Mouse (Mus musculus): ENCODE data around the gene Olfr1349. TPM values are rescaled to one million over a fixed set of nuclear protein-coding genes. Genes with fewer than 3 reads are reported as not detected.
"Not testable (repeated sequence)": the region's sequence is repeated elsewhere in the genome, so short reads cannot be mapped to it uniquely, and the experiment has no call there.

Olfr1349 gene
- polyA plus RNA-seq (2015; fragmentation: Nextera tagmentation; extraction: Ambion mirVana) = not detected in 2 replicates

- Histone ChIP-seq H3K4me1 (ENCODE audit: control insufficient read depth, insufficient read depth, low read length) (no peaks in the 10 kb centered on the region), H3K36me3 (ENCODE audit: control insufficient read depth, insufficient read depth, low read length) (no peaks in the 10 kb centered on the region), H3K9me3 (replicated peaks; ENCODE audit: control insufficient read depth, low read length) (0 out of 2 replicates have a peak, but pooled peaks cover 2% of the 10 kb centered on the region), H3K4me2 (ENCODE audit: low read depth, low read length) (no peak within 1 kb of the TSS), H3K27ac (ENCODE audit: low read length) (no peak within 1 kb of the TSS), H3K9ac (ENCODE audit: low read length) (no peak within 1 kb of the TSS), H3K27me3 (ENCODE audit: control insufficient read depth, insufficient read depth, low read length) (no peaks in the 10 kb centered on the region), H3K4me3 (replicated peaks; ENCODE audit: low read length) (no peak within 1 kb of the TSS)
- ATAC-seq (ENCODE audit: insufficient read depth, low FRiP score) = no peak
- WGBS = 83% methylated on average over 5 of the region's 5 CpGs
Measured at GRCm38 (mm10) chr7:6522850-6523249, at the start of gene Olfr1349. TSS of gene Olfr1349 (minus strand) at chr7:6522950.

GRCm38 (mm10) chr7:6564541-6564940 is 41.8 kb upstream of the Olfr1349 start, which contains the start of gene Olfr1350:
TSS of gene Olfr1350 (plus strand) at chr7:6564841.
- Histone ChIP-seq H3K9ac (ENCODE audit: low read length) (no peak within 1 kb of the TSS), H3K9me3 (replicated peaks; ENCODE audit: control insufficient read depth, low read length) (no peaks in the 10 kb centered on the region), H3K27me3 (ENCODE audit: control insufficient read depth, insufficient read depth, low read length) (no peaks in the 10 kb centered on the region), H3K4me2 (ENCODE audit: low read depth, low read length) (no peak within 1 kb of the TSS), H3K4me3 (replicated peaks; ENCODE audit: low read length) (no peak within 1 kb of the TSS), H3K36me3 (ENCODE audit: control insufficient read depth, insufficient read depth, low read length) (no peaks in the 10 kb centered on the region), H3K4me1 (ENCODE audit: control insufficient read depth, insufficient read depth, low read length) (no peaks in the 10 kb centered on the region), H3K27ac (ENCODE audit: low read length) (no peak within 1 kb of the TSS)
- no peak for ATAC-seq (ENCODE audit: insufficient read depth, low FRiP score)

- Histone ChIP-seq H3K27ac (ENCODE audit: low read length) (no peak overlapping the region), H3K4me3 (replicated peaks; ENCODE audit: low read length) (no peak overlapping the region), H3K9me3 (replicated peaks; ENCODE audit: control insufficient read depth, low read length) (0 out of 2 replicates have a peak, but pooled peaks cover 2% of the 10 kb centered on the region), H3K4me1 (ENCODE audit: control insufficient read depth, insufficient read depth, low read length) (no peaks in the 10 kb centered on the region), H3K36me3 (ENCODE audit: control insufficient read depth, insufficient read depth, low read length) (no peaks in the 10 kb centered on the region), H3K9ac (ENCODE audit: low read length) (no peak overlapping the region), H3K27me3 (ENCODE audit: control insufficient read depth, insufficient read depth, low read length) (no peaks in the 10 kb centered on the region), H3K4me2 (ENCODE audit: low read depth, low read length) (no peak overlapping the region)
- 65% methylated on average over 5 of the region's 5 CpGs for WGBS
- ATAC-seq (ENCODE audit: insufficient read depth, low FRiP score) = no peak
Measured at GRCm38 (mm10) chr7:6526141-6526540, 3.4 kb upstream of the Olfr1349 start.

- no peaks in the 10 kb centered on the region for H3K36me3 ChIP-seq (ENCODE audit: control insufficient read depth, insufficient read depth, low read length)
- no peaks in the 10 kb centered on the region for H3K27me3 ChIP-seq (ENCODE audit: control insufficient read depth, insufficient read depth, low read length)
- WGBS = 57% methylated on average over 3 of the region's 3 CpGs
- no peak overlapping the region for H3K27ac ChIP-seq (ENCODE audit: low read length)
- 0 out of 2 replicates have a peak, but pooled peaks cover 2% of the 10 kb centered on the region for H3K9me3 ChIP-seq (replicated peaks; ENCODE audit: control insufficient read depth, low read length)
- no peaks in the 10 kb centered on the region for H3K4me1 ChIP-seq (ENCODE audit: control insufficient read depth, insufficient read depth, low read length)
- no peak overlapping the region for H3K9ac ChIP-seq (ENCODE audit: low read length)
- ATAC-seq (ENCODE audit: insufficient read depth, low FRiP score) = no peak
- no peak overlapping the region for H3K4me2 ChIP-seq (ENCODE audit: low read depth, low read length)
- H3K4me3 ChIP-seq (replicated peaks; ENCODE audit: low read length) = no peak overlapping the region
Measured at GRCm38 (mm10) chr7:6525001-6525400, 2.3 kb upstream of the Olfr1349 start.

GRCm38 (mm10) chr7:6521666-6522065 is 1.1 kb downstream of the Olfr1349 start:
- no peak for ATAC-seq (ENCODE audit: insufficient read depth, low FRiP score)
- Histone ChIP-seq H3K36me3 (ENCODE audit: control insufficient read depth, insufficient read depth, low read length) (no peaks in the 10 kb centered on the region), H3K4me1 (ENCODE audit: control insufficient read depth, insufficient read depth, low read length) (no peaks in the 10 kb centered on the region), H3K4me2 (ENCODE audit: low read depth, low read length) (no peak overlapping the region), H3K4me3 (replicated peaks; ENCODE audit: low read length) (no peak overlapping the region), H3K27ac (ENCODE audit: low read length) (no peak overlapping the region), H3K9me3 (replicated peaks; ENCODE audit: control insufficient read depth, low read length) (0 out of 2 replicates have a peak, but pooled peaks cover 2% of the 10 kb centered on the region), H3K27me3 (ENCODE audit: control insufficient read depth, insufficient read depth, low read length) (no peaks in the 10 kb centered on the region), H3K9ac (ENCODE audit: low read length) (no peak overlapping the region)
- 27% methylated on average over 1 of the region's 1 CpGs for WGBS

GRCm38 (mm10) chr7:6508648-6509047 is 14.1 kb downstream of the Olfr1349 start, which contains the start of gene Olfr1348:
TSS of gene Olfr1348 (minus strand) at chr7:6508748.
- Histone ChIP-seq H3K27me3 (ENCODE audit: control insufficient read depth, insufficient read depth, low read length) (no peaks in the 10 kb centered on the region), H3K9ac (ENCODE audit: low read length) (no peak within 1 kb of the TSS), H3K9me3 (replicated peaks; ENCODE audit: control insufficient read depth, low read length) (0 out of 2 replicates have a peak, but pooled peaks cover 3% of the 10 kb centered on the region), H3K4me3 (replicated peaks; ENCODE audit: low read length) (no peak within 1 kb of the TSS), H3K4me2 (ENCODE audit: low read depth, low read length) (no peak within 1 kb of the TSS), H3K27ac (ENCODE audit: low read length) (no peak within 1 kb of the TSS), H3K36me3 (ENCODE audit: control insufficient read depth, insufficient read depth, low read length) (no peaks in the 10 kb centered on the region), H3K4me1 (ENCODE audit: control insufficient read depth, insufficient read depth, low read length) (no peaks in the 10 kb centered on the region)
- no peak for ATAC-seq (ENCODE audit: insufficient read depth, low FRiP score)
- WGBS = 90% methylated on average over 1 of the region's 1 CpGs

- H3K4me2 ChIP-seq (ENCODE audit: low read depth, low read length) = no peak within 1 kb of the TSS
- H3K27ac ChIP-seq (ENCODE audit: low read length) = no peak within 1 kb of the TSS
- no peak within 1 kb of the TSS for H3K9ac ChIP-seq (ENCODE audit: low read length)
- H3K27me3 ChIP-seq (ENCODE audit: control insufficient read depth, insufficient read depth, low read length) = no peaks in the 10 kb centered on the region
- H3K9me3 ChIP-seq (replicated peaks; ENCODE audit: control insufficient read depth, low read length) = no peaks in the 10 kb centered on the region; the same call in 1 of the 2 replicates
- no peak within 1 kb of the TSS for H3K4me3 ChIP-seq (replicated peaks; ENCODE audit: low read length)
- ATAC-seq (ENCODE audit: insufficient read depth, low FRiP score) = no peak
- 68% methylated on average over 1 of the region's 1 CpGs for WGBS
- H3K36me3 ChIP-seq (ENCODE audit: control insufficient read depth, insufficient read depth, low read length) = no peaks in the 10 kb centered on the region
- H3K4me1 ChIP-seq (ENCODE audit: control insufficient read depth, insufficient read depth, low read length) = no peaks in the 10 kb centered on the region
Measured at GRCm38 (mm10) chr7:6499655-6500054, 23.1 kb downstream of the Olfr1349 start, which contains the start of gene Olfr1347. TSS of gene Olfr1347 (minus strand) at chr7:6499755.

GRCm38 (mm10) chr7:6486841-6487240 is 35.9 kb downstream of the Olfr1349 start, which contains the start of gene Olfr5:
TSS of gene Olfr5 (minus strand) at chr7:6486941.
- Histone ChIP-seq H3K9ac (ENCODE audit: low read length) (no peak within 1 kb of the TSS), H3K36me3 (ENCODE audit: control insufficient read depth, insufficient read depth, low read length) (no peaks in the 10 kb centered on the region), H3K27ac (ENCODE audit: low read length) (no peak within 1 kb of the TSS), H3K4me1 (ENCODE audit: control insufficient read depth, insufficient read depth, low read length) (no peaks in the 10 kb centered on the region), H3K27me3 (ENCODE audit: control insufficient read depth, insufficient read depth, low read length) (no peaks in the 10 kb centered on the region), H3K4me2 (ENCODE audit: low read depth, low read length) (no peak within 1 kb of the TSS), H3K4me3 (replicated peaks; ENCODE audit: low read length) (no peak within 1 kb of the TSS), H3K9me3 (replicated peaks; ENCODE audit: control insufficient read depth, low read length) (no peaks in the 10 kb centered on the region)
- no peak for ATAC-seq (ENCODE audit: insufficient read depth, low FRiP score)
- 26% methylated on average over 2 of the region's 2 CpGs for WGBS

GRCm38 (mm10) chr7:6477633-6478032 is 45.1 kb downstream of the Olfr1349 start:
- not testable (repeated sequence) for H3K36me3 ChIP-seq (ENCODE audit: control insufficient read depth, insufficient read depth, low read length); ATAC-seq (ENCODE audit: insufficient read depth, low FRiP score); H3K4me3 ChIP-seq (replicated peaks; ENCODE audit: low read length); H3K4me2 ChIP-seq (ENCODE audit: low read depth, low read length); H3K9ac ChIP-seq (ENCODE audit: low read length); H3K27ac ChIP-seq (ENCODE audit: low read length); H3K9me3 ChIP-seq (replicated peaks; ENCODE audit: control insufficient read depth, low read length); H3K4me1 ChIP-seq (ENCODE audit: control insufficient read depth, insufficient read depth, low read length); H3K27me3 ChIP-seq (ENCODE audit: control insufficient read depth, insufficient read depth, low read length)
- WGBS = 64% methylated on average over 2 of the region's 2 CpGs

Measured in stomach, embryonic 16.5 days (tissue).